Mouse (Mus musculus) spleen, postnatal 4 days (tissue): Measurements from ENCODE around the gene Arnt2.

ENCODE experiments used
- DNase-seq, 2 experiments: peaks; one replicate each; pipeline ENCODE4 v3.0.0; 2022; ENCODE audit warnings: low spot score in 2 of 2

The Arnt2 gene

DNA sequence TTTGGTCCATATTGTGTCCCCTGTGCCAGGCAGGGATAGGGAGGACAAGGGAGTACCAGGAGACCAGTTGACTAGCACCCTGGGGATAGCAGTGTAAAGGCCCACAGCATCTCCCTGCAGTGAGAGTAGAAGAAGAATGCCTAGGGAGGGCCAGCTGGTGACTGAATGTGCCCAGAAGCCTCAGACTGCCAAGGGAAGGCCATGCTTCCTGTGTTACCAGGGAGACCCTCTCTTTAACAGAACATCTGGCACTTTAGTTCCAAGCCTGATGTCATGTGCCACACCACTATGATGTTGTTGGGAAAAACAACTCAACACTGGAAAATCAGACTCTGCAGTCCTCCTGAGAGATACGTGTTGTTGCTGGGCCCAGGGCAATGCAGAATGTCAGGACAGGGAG lies 12.7 kb downstream of the Arnt2 start:
- no peak for DNase-seq

DNA sequence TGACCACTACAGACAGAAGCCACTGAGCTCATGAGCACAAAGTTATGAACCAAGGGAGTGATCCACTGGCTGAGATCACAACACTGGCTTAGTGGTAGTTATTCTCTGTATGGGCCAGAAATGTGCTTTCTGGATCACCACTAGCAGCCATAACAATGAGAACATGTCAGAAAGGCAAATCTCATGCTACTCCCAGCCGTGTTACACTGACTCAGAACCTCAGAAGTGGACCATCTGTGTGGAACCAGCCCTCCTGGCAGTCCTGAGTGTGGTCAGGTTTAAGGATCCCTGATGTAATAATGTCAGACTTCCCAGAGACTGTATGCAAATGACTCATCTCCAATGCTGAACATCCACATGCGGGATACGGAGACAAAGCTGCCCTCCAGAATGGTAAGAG lies 13.4 kb downstream of the Arnt2 start:
- no peak for DNase-seq

DNA sequence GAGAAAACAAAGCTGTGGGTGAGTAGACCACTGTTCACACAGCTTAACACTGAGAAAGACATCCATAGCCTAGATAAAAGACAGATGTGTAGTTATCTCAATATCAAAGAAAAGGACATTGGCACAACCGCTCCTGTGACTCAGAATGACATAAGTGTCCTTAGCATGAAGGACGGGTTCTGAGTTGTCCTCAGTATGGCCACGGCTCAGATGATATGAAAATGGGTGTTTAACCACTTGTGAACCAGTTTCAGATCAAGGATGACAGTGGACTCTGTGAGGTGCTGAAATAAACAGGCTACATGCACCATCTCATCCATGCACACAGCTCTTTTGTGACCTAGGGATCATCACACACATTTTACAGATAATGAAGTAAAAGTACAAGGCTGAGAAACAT lies 22.1 kb downstream of the Arnt2 start:
- no peak for DNase-seq

DNA sequence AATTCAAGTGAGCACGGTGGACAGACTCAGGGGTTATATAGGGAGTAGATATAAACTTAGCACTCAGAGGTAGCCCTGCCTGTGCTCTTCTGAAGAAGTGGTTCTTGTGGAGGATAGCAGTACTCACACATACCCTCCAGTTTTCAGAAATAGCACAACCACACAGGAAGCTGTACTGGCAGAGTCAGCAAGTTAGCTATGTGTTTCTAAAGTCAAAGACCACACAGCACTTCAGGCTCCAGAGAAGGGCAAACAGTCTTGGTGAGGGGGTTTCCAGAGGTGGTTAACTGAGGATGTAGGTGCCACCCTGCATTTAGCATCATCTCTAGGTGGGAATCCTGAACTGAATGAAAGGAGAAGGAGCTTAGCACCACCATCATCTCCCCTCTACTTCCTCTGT lies 23.5 kb downstream of the Arnt2 start:
- DNase-seq: no peak

DNA sequence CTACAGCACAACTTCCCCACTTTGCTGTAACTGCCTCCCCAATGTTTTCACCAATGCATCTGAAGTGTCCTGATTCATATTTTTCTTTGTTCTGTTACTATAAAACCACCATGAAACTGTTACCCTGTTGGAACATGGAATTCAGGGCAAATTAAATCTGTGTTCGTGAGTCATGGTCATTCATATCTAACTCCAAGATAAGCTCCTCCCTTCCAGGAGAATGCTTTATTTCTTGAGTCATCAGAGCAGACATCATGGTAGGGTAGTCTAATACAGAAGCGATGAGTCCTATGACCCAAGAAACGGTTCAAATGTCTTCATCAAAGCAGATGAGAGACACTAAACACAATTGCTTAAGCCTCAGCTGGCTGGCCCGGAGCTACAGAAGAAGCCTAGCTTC lies 25.2 kb downstream of the Arnt2 start:
- no peak for DNase-seq

- DNase-seq: no peak
Observed at GRCm38 (mm10) chr7:84384086-84384485, 25.9 kb downstream of the Arnt2 start.

GRCm38 (mm10) chr7:84382346-84382745 lies 27.6 kb downstream of the Arnt2 start:
- no peak for DNase-seq

DNA sequence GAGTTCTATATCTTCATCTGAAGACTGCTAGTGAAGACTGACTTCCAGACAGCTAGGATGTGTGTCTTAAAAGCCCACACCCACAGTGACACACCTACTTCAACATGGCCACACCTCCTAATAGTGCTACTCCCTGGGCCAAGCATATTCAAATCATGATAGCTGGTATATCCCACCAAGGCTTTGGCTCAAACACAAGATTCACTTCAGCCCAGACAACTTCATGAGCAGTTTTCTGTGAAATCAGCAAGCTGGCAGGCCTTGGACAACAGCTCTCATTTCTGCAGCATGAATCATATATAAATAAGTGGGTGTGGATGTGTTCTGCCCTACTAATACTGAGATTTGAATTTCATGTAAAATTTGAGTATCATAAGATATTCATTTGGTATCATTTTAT lies 29.2 kb downstream of the Arnt2 start:
- no peak for DNase-seq

GRCm38 (mm10) chr7:84377330-84377729 lies 32.6 kb downstream of the Arnt2 start:
- no peak for DNase-seq

- no peak for DNase-seq
Observed at GRCm38 (mm10) chr7:84373691-84374090, 36.3 kb downstream of the Arnt2 start.

- DNase-seq: no peak
Observed at GRCm38 (mm10) chr7:84372871-84373270, 37.1 kb downstream of the Arnt2 start.

DNA sequence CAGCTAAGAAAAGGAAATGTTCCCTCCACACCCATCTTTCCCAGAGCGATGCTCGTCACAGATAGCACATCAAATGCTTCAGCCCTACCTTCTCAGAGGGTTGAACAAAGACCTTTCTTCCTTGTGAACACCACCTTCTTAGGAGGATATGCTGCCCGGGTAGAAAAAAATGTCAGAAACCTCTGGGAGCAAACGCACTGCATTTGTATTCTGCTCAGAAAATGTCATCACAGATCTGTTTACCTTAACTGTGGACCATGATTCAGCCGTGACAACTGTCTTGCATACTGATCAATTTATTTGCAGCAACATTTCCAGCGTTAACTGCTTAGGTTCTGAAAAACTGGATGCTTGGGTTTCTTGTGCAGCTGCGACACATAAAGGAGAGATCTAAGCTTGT lies 37.7 kb downstream of the Arnt2 start:
- no peak for DNase-seq

DNA sequence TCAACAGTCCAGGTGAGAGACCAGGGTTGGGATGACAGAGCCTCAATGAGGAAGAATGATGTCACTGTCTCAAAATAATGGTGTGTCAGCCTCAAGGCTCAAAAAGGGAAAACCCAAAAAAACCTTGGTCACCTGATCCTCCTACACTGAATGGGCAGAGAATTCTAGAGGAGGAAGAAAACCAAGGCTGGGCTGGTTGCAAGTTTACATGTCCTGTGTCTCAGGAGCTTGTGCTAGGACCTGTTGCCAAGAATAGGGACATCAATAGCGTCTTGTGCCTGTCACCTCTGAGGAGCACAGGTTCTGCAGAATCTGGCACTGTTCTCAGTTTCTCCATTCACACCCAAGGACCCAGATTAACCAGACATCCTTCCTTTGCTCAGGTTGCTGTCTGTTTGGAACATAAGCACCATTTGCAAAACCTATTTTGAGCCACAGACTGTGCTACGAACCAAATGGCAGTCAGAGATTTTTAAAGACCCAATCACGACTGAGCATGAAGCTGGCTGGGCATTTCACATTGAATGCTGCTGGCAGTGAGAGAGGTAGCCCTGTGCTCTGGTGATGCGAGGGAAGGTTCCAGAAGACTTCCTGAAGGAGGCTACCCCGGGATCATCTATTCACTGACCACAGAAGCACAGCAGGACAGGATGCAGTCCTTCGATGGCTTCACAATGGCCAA lies 38.9 kb downstream of the Arnt2 start:
- DNase-seq: no peak

DNA sequence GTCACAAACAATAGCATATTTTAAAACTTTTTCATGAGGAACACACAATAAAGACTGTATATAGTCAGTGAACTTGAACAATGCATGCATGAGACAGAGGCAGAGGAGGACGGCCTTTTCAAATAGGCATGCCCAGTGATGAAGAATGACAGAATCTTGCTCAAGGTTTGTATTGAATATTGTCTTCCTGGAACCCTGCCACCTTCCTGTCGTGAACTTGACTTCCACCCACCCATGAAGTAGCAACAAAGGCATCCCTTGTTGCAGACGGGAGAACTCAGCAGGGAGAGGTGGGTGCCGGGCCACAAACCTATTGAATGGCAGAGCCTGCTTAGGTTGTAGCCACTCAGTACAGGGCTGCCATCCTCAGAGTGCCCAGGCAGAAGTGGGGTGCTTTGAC lies 43.7 kb downstream of the Arnt2 start:
- DNase-seq: no peak

DNA sequence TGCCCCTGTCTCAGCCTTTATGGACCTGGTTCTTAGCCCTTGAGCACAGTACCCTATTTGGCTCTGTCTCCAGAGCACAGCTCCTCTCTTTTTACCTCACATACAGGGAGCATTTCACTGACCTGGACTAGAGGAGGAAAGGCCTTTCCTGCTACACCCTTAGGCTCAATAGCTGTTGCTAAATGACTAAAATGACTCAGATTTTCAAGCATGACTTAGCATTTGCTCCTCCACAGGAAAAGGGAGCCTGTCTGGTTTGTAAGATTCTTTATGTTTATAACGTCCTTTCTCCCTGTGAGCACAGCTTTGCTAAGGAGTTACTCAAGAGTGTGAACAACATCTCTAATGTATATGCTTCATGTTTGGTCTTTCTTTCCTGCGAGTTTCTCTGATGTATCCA lies 47.3 kb downstream of the Arnt2 start:
- DNase-seq: no peak

- DNase-seq: no peak
Observed at GRCm38 (mm10) chr7:84361086-84361684, 48.8 kb downstream of the Arnt2 start.

DNA sequence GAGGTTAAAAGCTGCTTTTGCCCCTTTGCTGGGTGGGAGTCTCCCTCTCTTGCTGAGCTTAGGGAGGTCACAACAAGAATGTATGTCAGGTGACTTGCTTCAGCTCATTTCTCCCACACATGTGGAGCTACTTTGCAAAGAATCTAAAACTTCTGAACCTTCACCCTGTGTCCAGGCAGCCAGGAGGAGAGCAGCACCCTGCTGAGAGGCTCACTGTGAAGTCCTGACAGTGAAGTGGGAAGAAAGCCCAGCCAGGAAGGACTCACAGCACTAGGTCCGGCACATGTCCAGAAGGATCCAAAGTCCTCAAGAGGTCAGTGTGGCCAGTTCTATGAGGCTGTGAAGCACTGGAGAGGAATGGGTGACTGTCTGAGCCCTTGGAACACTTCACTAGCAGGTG lies 51.5 kb downstream of the Arnt2 start:
- DNase-seq: no peak

DNA sequence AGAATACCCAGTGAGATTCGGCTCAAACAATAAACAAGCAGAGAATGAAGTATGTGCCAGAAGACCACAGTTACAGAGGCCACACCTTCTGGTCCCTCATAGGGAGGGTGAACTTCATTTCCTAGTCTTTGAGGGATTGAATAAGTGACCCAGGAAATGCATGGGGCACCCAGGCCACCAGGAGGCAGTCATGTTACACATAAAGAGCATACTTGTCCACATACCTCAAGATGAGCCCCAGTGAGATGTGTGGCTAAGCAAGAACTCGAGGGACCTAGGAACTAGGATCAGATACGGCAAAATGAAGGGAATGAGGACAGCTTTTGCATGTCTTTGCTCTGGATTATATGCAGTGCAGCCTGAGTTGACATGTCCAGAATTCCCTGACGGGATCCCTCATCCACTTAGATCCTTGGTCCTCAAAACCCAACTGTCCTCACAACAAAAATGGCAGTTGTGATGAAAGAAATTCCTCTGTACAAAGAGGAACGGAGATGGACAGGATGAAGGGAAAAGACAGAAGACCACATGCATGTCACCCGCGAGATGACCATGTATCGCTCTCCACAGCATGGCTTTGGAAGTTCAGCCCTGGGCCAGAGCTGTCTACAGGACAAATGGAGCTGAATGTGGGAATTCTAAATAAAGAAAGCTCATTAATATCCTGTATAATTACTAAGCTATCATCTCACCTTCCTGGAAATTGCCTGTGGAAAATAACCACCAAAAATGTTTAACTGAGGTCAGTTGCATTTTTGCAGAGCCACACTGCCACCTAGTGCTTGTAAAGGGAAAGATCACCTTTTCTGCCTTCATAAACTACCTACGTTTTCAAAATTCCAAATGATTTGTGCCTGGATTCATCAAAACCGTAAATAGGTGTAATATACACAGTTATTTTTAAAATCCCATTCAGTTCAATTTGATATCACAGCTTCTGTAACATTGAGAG lies 54.1 kb downstream of the Arnt2 start:
- DNase-seq: peak in 1 of 2 experiments; percentile 22

DNA sequence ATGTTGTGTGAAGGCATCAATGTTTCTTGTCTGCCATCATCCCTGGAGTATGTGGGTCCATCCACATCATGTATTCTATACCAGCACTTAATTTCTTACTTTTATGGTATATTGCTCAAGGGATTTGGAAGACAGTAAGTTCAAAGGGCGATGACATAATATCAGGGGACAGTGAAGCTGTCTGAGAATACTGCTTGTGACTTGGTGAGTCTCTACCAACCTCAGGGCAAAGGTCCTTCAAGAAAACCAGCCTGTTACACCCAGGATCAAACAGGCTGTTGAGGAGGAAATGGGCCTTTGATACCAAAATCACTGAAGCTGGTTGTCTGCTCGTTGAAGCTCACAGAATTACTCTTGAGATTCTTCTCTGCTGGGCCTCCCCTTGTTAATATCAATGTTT lies 55.1 kb downstream of the Arnt2 start:
- DNase-seq: no peak

GRCm38 (mm10) chr7:84350529-84350928 lies 59.4 kb downstream of the Arnt2 start:
- no peak for DNase-seq

DNA sequence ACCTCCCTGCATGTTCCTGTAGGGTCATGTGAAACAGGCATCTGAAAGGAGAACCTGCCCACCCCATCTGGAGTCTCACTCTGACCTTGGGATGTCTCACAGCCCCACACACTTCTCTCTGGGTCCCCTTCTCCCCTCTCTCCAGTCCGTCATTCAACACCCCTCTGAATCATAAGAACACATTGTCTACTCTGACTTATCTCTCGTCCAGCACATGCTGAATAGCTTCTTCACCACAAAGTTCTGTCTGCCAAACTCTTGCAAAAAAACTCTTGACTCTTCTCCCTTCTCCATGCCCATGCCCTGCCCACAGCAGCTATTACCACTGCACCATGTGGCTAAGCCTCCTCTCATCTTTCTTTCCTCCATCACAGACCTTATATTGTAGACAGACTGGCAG lies 60.0 kb downstream of the Arnt2 start:
- no peak for DNase-seq

DNA sequence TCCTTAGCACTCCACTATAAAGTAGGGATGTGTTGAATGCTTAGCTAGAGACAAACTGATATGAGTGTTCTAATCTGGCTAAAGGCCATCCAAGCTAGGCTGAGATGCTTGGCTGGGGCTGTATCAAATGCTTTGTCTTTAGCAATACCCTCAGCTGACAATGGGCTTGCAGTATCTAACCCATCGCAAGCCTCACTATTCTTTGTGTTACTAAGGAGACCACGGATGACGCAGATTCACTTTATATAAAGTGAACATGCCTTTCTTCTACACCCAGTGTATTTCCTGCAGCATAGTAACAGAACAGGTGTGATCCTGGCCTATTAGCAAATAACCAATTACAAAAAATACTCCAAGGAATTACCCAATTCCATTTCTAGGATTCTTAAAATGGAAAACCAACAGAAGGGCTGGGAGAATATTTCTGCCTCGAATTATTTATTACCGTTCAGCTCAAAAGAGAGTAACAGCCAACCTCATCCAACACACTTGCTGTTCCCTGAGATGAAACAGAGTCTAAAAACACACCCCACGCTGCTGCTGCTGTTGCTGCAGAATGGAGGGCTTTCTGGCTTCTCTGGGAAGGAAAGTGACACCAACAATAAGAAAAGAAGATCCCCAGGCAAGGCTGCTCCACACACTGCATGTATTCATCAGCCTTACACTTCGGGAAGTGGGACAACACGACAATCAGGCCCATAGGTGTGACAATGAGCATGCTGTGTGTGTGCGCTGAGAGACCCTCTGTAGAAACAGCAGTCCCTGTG lies 61.6 kb downstream of the Arnt2 start:
- DNase-seq: no peak
